Mouse (Mus musculus) forebrain, postnatal 0 days (tissue): ENCODE measurements at regions not wholly inside any gene's neighbourhood (a gene's known extent, or its start where the extent isn't known, plus 50 kb on each side); places are given as distances from the start of the nearest gene placed in this dataset.

Source experiments
- ATAC-seq: fragments of 200-750 bp; cut with Nextera tagmentation; 2 replicates; pipeline ENCODE4 v1.8.0; 2017; ENCODE audit warnings: mild to moderate bottlenecking, moderate library complexity
- DNase-seq: peaks from one replicate; pipeline ENCODE4 v3.0.0-alpha.2; 2015
- H3K27ac ChIP-seq: fragments of 300-500 bp; sonication (generic); 2 replicates; pipeline ENCODE4 v1.5.1; 2014; ENCODE audit warnings: low read depth, mild to moderate bottlenecking, antibody characterized with exemption, low read length, moderate library complexity, mixed read lengths
- H3K27me3 ChIP-seq: fragments of 300-500 bp; sonication (generic); 2 replicates; pipeline ENCODE4 v1.6.1; 2014; ENCODE audit warnings: mild to moderate bottlenecking, low read length, mixed read lengths; ENCODE audit not compliant: insufficient read depth
- H3K36me3 ChIP-seq: fragments of 300-500 bp; sonication (generic); 2 replicates; pipeline ENCODE4 v1.6.1; 2014; ENCODE audit warnings: mild to moderate bottlenecking, moderate library complexity; ENCODE audit not compliant: insufficient read depth
- H3K4me1 ChIP-seq: fragments of 300-500 bp; sonication (generic); 2 replicates; pipeline ENCODE4 v1.6.1; 2014; ENCODE audit warnings: antibody characterized with exemption; ENCODE audit not compliant: insufficient read depth
- H3K4me2 ChIP-seq: fragments of 300-500 bp; sonication (generic); 2 replicates; pipeline ENCODE4 v1.6.1; 2014; ENCODE audit warnings: low read depth, mild to moderate bottlenecking, moderate library complexity
- H3K4me3 ChIP-seq: fragments of 300-500 bp; sonication (generic); 2 replicates; pipeline ENCODE4 v1.5.1; 2014; ENCODE audit warnings: low read depth, low read length, mixed read lengths
- H3K9ac ChIP-seq: fragments of 300-500 bp; sonication (generic); 2 replicates; pipeline ENCODE4 v1.6.1; 2014; ENCODE audit warnings: mild to moderate bottlenecking
- H3K9me3 ChIP-seq: fragments of 300-500 bp; sonication (generic); 2 replicates; pipeline ENCODE4 v1.6.1; 2016; ENCODE audit warnings: low read length
- CTCF ChIP-seq: sonication (generic); IDR thresholded peaks from 2 replicates; pipeline ENCODE4 v1.5.1; 2016; ENCODE audit warnings: antibody characterized with exemption, control low read depth, low read depth
- WGBS: fragments of 180-500 bp; shearing (Covaris S2); extraction: QIAGEN DNeasy Blood & Tissue Kit; methylation state at CpG from one replicate; pipeline ENCODE4 v1.1.7; 2014; 5-methylcytosine and 5-hydroxymethylcytosine counted together

DNA sequence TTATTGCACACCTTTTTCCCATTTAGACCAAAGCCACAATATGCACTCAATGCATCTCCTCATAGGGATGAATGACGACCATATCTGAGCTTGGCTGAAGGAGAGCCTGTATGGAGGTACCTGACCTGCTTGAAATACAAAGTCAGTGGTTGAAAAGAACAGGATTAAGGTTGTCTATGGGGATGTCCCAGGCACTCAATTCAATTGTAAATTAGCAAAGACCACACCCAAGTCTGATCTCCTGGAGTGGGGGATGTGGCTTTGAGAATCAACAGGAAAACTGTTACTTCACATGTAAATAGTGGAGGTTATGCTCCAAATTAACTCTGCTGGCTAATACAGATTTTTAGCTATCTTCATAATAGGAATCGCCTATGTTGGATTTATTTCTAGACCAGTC is 51.1 kb upstream of the Cox7c start:
- Histone ChIP-seq H3K36me3 (no peaks in the 10 kb centered on the region), H3K4me2 (no peak overlapping the region), H3K4me3 (no peak overlapping the region), H3K4me1 (no peaks in the 10 kb centered on the region), H3K27me3 (no peaks in the 10 kb centered on the region), H3K9ac (no peak overlapping the region), H3K9me3 (no peaks in the 10 kb centered on the region), H3K27ac (no peak overlapping the region)
- DNase-seq (no peak), ATAC-seq (no peak)
- 25% methylated on average over 2 of the region's 2 CpGs for WGBS
- no peak for TF ChIP-seq CTCF

DNA sequence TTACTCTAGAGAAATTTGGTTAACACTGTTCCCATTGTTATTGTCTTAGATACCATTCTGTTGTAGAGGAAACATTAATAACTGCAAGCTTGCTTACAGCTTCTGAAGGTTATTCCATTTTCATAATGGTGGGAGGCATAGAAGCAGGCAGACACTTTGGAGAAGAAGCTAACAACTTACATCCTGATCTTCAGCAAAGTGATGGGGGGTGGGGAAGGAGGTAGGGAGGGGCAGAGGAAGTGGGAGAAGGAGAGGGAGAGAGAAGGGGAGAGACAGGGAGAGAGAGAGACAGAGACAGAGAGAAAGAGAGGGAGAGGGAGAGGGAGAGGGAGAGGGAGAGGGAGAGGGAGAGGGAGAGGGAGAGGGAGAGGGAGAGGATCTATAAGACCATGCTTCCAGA is 50.6 kb upstream of the Cox7c start:
- no peaks in the 10 kb centered on the region for H3K36me3 ChIP-seq
- DNase-seq (no peak), ATAC-seq (no peak)
- no peaks in the 10 kb centered on the region for H3K9me3 ChIP-seq
- H3K27me3 ChIP-seq = no peaks in the 10 kb centered on the region
- no peak overlapping the region for H3K9ac ChIP-seq
- H3K4me1 ChIP-seq = no peaks in the 10 kb centered on the region
- H3K4me2 ChIP-seq = no peak overlapping the region
- no peak overlapping the region for H3K4me3 ChIP-seq
- no peak overlapping the region for H3K27ac ChIP-seq
- no peak for TF ChIP-seq CTCF
